Mouse (Mus musculus): ENCODE results near the gene Gm36864.

DNA sequence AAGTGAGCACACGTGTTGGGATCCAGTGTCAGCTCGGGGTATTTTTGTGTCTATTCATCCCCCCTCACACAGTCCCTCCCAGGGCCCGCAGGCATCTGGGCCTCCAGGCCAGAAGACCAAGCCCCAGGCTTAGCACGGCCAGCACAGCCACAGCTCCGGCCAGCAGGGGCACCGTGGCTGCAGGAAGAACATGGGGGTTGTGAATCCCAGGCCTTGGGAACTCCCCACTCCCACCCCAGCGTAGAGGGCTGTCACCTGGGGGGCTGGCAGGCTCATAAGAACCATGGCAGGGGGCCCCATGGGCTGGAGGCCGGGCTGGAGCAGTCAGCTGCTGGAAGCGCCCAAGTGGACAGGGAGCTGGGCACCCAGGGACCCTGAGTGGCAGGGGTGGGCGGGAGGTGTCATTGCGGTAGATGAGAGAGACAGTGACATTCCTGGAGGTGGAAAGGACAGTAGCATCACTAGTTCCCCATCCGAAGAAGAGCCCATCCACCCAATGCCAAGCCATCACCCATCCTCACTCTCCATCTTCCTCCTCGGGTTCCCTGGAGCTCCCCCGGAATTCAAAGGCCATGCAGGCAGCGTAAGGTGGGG, 17.1 kb downstream of the Gm36864 start:
- TF ChIP-seq CTCF (IDR thresholded peaks at IDR 0.05; ENCODE audit: borderline replicate concordance, control insufficient read depth, extremely low read depth, insufficient read depth, low read length, poor library complexity) (no peak), POLR2A (IDR thresholded peaks at IDR 0.05; ENCODE audit: control insufficient read depth, extremely low read depth, insufficient read depth, low read length, poor library complexity) (no peak)

Measured in thymus, adult 2 months (tissue).